Mouse (Mus musculus) kidney, adult 2 months (tissue): ENCODE measurements around the gene Pacs1. TPM values are rescaled to one million over a fixed set of nuclear protein-coding genes. Genes with fewer than 3 reads are reported as not detected.

Experiments
- DNase-seq: peaks from one replicate; pipeline ENCODE4 v3.0.0; 2021
- H3K27ac ChIP-seq: fragments of 200-500 bp; 2 replicates; pipeline ENCODE4 v1.5.1; 2012; ENCODE audit warnings: low read depth, low read length, control low read depth, inconsistent platforms; ENCODE audit not compliant: insufficient read depth
- H3K27me3 ChIP-seq: fragments of 200-500 bp; replicated peaks from 2 replicates; pipeline ENCODE4 v1.6.1; 2012; ENCODE audit warnings: mild to moderate bottlenecking, moderate library complexity, low read length, inconsistent platforms; ENCODE audit not compliant: control insufficient read depth, insufficient read depth
- H3K36me3 ChIP-seq: fragments of 200-500 bp; 2 replicates; pipeline ENCODE4 v1.6.1; 2012; ENCODE audit warnings: mild to moderate bottlenecking, moderate library complexity, low read length, inconsistent platforms; ENCODE audit not compliant: control insufficient read depth, insufficient read depth
- H3K4me1 ChIP-seq: fragments of 200-500 bp; 2 replicates; pipeline ENCODE4 v1.6.1; 2011; ENCODE audit warnings: low read length; ENCODE audit not compliant: control insufficient read depth, insufficient read depth
- H3K4me3 ChIP-seq: fragments of 200-500 bp; 2 replicates; pipeline ENCODE4 v1.5.1; 2011; ENCODE audit warnings: mild to moderate bottlenecking, low read depth, low read length, control low read depth; ENCODE audit not compliant: insufficient read depth
- CTCF ChIP-seq: fragments of 200-500 bp; conservative IDR thresholded peaks from 2 replicates; pipeline ENCODE4 v1.5.1; 2011; ENCODE audit warnings: low read depth, mild to moderate bottlenecking, control low read depth, low read length, moderate library complexity, mixed read lengths; ENCODE audit not compliant: insufficient read depth, insufficient read length
- POLR2A ChIP-seq: fragments of 200-500 bp; IDR thresholded peaks from one replicate; pipeline ENCODE4 v1.6.1; 2011; ENCODE audit warnings: low read depth, low read length, control low read depth
- WGBS: fragments of 180-500 bp; shearing (Covaris S2); methylation state at CpG from one replicate; pipeline ENCODE4 v1.1.7; 2018; 5-methylcytosine and 5-hydroxymethylcytosine counted together
- polyA plus RNA-seq: library from polyadenylated mRNA; depleted of rRNA; stranded (reverse); fragments of >200 nt; gene quantifications from 2 replicates; pipeline ENCODE4 v1.2.3, GENCODE M21; 2012

The Pacs1 gene
- polyA plus RNA-seq, 1 experiment = 16.1 TPM

DNA sequence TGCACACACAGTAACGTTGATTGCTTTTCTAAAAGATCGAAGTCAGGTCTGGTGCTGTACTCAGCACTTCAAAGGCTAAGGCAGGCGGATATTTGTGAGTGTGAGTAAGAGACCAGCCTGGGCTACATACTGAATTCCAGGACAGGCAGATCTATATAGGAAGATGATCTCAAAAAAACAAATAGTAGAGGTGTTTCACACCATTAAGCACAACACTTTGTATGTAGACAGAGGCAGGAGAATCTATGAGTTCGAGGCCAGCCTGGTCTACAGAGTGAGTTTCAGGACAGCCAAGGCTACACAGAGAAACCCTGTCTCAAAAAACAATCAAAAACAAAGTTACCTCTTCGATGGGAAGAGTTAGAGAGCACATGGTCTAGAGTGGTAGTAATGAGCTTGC is 2.8 kb upstream of the Pacs1 start:
- no peaks in the 10 kb centered on the region for H3K27me3 ChIP-seq
- TF ChIP-seq CTCF (no peak), POLR2A (no peak)

DNA sequence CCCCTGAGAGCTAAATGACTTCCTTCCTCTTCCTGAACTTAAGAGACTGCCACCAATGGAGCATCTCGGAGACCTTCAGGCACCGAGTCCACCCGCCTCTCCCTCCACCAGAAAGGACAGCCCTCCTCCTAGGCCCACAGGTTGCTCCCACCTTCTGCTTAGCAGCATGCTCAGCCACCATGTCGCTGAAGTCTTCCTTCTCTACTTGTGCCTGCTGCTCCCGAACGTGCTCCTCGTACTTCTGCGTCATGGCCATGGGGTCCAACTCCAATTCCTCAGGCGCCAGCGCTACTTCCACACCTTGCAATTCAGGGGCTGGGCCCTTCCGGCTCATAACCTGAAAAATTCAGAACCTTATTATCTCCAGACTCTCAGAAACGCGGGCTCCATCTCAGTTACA is 1.7 kb upstream of the Pacs1 start:
- Histone ChIP-seq H3K36me3 (peaks cover 3% of the 10 kb centered on the region; the same call in 1 of the 2 replicates), H3K4me3 (no peak overlapping the region), H3K27ac (peak overlapping the region; percentile 92), H3K27me3 (no peaks in the 10 kb centered on the region), H3K4me1 (peaks cover 3% of the 10 kb centered on the region; the same call in 1 of the 2 replicates)
- TF ChIP-seq CTCF (no peak), POLR2A (no peak)
- WGBS = 85% methylated on average over 13 of the region's 13 CpGs
- no peak for DNase-seq

More for the DNA sequence above, 2.8 kb upstream of the Pacs1 start:
- Histone ChIP-seq H3K4me3 (no peak overlapping the region), H3K4me1 (peaks cover 3% of the 10 kb centered on the region; the same call in 1 of the 2 replicates), H3K27ac (no peak overlapping the region), H3K36me3 (peaks cover 3% of the 10 kb centered on the region; the same call in 1 of the 2 replicates)
- no peak for DNase-seq
- 85% methylated on average over 5 of the region's 5 CpGs for WGBS

DNA sequence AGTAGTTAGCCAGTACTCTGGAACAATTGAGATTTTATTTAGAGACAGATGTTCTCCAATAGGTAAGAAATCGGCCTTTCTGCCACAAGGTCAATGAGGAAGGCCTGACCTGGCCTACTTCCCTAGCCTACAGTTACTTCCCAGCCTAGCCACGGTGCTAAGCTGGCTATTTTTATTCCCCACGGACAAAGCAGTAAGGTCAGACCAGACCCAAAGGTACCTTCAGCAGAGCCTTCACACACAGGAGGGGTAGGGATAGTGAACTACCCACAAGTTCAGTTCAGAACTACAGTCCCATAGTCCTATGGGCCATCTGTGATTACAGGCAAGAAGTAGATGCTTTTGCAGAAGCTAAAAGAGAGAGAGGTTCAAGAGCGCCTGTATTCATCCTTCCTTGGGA is 997 bp upstream of the Pacs1 start:
- Histone ChIP-seq H3K27ac (peak overlapping the region; percentile 92), H3K27me3 (no peaks in the 10 kb centered on the region), H3K36me3 (no peaks in the 10 kb centered on the region), H3K4me1 (peaks cover 3% of the 10 kb centered on the region; the same call in 1 of the 2 replicates), H3K4me3 (no peak overlapping the region)
- TF ChIP-seq CTCF (no peak), POLR2A (no peak)
- DNase-seq = peak; percentile 10
- 43% methylated on average over 4 of the region's 4 CpGs for WGBS

DNA sequence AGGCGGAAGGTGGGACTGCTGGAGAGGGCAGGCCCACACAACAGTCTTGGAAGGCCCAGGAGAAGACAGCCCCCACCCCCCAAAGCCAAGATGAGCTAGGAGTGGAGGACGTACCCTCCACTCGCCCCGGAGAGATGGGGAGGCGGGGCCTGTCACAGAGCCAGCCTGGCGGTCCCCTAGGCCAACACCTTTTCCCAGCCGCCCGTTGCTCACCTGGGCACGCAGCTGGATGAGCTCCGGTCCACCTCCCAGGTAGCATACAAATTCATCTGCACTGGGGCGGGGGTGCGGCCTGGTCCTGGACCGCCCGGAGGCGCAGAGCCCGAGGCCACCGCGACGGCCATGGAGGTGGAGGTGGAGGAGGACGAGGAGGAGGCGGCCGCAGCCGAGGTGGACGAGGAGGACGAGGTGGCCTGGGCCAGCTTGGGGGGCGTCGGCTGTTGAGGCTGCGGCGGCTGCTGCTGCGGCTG is 558 bp downstream of the Pacs1 start:
- Histone ChIP-seq H3K4me1 (peaks cover 3% of the 10 kb centered on the region; the same call in 1 of the 2 replicates), H3K36me3 (no peaks in the 10 kb centered on the region), H3K4me3 (peak overlapping the region; percentile 85), H3K27ac (no peak overlapping the region), H3K27me3 (no peaks in the 10 kb centered on the region)
- WGBS = 2% methylated on average over 29 of the region's 30 CpGs
- DNase-seq = peak; percentile 23
- no peak for TF ChIP-seq CTCF
- TF ChIP-seq POLR2A = no peak

- Histone ChIP-seq H3K4me3 (no peak overlapping the region), H3K27me3 (no peaks in the 10 kb centered on the region), H3K4me1 (peaks cover 3% of the 10 kb centered on the region; the same call in 1 of the 2 replicates), H3K36me3 (no peaks in the 10 kb centered on the region), H3K27ac (no peak overlapping the region)
- WGBS = 31% methylated on average over 1 of the region's 1 CpGs
- no peak for DNase-seq
- no peak for TF ChIP-seq CTCF
- no peak for TF ChIP-seq POLR2A
Observed at GRCm38 (mm10) chr19:5271430-5271829, 1.5 kb downstream of the Pacs1 start.

GRCm38 (mm10) chr19:5269392-5269791 is 3.5 kb downstream of the Pacs1 start:
- no peak for TF ChIP-seq CTCF
- no peak for TF ChIP-seq POLR2A
- Histone ChIP-seq H3K27ac (no peak overlapping the region), H3K4me1 (peaks cover 3% of the 10 kb centered on the region; the same call in 1 of the 2 replicates), H3K4me3 (no peak overlapping the region), H3K27me3 (no peaks in the 10 kb centered on the region), H3K36me3 (no peaks in the 10 kb centered on the region)
- 83% methylated on average over 5 of the region's 5 CpGs for WGBS
- no peak for DNase-seq

DNA sequence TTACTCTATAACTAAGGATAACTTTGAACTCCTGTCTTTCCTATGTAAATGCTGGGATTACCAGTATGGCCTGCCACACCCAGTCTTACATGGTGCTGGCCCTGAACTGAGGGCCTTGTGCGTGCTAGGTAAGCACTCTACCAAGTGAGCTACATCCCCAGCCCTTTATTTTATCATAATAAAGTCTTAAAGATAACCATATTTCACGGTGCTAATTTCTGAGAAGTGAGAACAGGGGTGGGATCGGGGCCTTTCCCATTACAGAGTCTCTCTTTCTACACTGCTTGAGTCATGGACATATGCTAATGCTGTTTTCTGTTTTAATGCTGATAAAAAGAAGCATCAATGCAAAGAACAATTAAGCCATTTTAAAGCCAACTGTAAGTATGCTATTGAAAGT is 4.0 kb downstream of the Pacs1 start:
- no peaks in the 10 kb centered on the region for H3K36me3 ChIP-seq
- no peak for DNase-seq
- H3K27ac ChIP-seq = no peak overlapping the region
- 95% methylated on average over 3 of the region's 3 CpGs for WGBS
- H3K4me3 ChIP-seq = no peak overlapping the region
- peaks cover 2% of the 10 kb centered on the region; the same call in 1 of the 2 replicates for H3K4me1 ChIP-seq
- H3K27me3 ChIP-seq = no peaks in the 10 kb centered on the region
- TF ChIP-seq POLR2A = no peak

DNA sequence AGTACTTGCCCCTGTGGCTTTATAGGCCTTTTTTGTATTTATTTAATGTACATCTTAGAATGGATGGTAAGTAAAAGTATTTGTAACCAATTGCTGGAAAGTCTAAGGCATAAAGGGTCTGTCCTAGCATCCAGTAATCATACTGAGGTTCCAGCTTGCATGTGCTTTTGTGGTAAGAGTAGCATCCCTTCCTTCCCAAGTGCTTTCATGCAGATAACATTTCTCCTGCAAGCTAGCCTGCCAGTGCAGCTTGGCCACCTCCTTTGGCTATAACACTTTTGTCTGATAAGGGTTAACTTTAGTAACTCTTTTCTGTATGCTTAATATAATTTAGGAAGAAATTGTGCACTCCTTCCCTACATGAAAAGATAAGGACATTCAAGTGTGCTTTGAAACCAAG is 4.9 kb downstream of the Pacs1 start:
- no peaks in the 10 kb centered on the region for H3K4me1 ChIP-seq
- DNase-seq = no peak
- H3K27ac ChIP-seq = no peak overlapping the region
- no peaks in the 10 kb centered on the region for H3K27me3 ChIP-seq
- no peak overlapping the region for H3K4me3 ChIP-seq
- TF ChIP-seq CTCF = no peak
- no peak for TF ChIP-seq POLR2A
- H3K36me3 ChIP-seq = no peaks in the 10 kb centered on the region
